Mouse (Mus musculus): ENCODE measurements at regions not wholly inside any gene's neighbourhood (a gene's known extent, or its start where the extent isn't known, plus 50 kb on each side); places are given as distances from the start of the nearest gene placed in this dataset.
A peak's percentile ranks its signal among the peaks of the same experiment; 100 is the strongest.
"Not testable (repeated sequence)": the region's sequence is repeated elsewhere in the genome, so short reads cannot be mapped to it uniquely, and the experiment has no call there.

- intact Hi-C loops (cut with DNase I), result no loop called here
Measured at GRCm38 (mm10) chr13:5920422-5920821, 59.1 kb downstream of the Klf6 start.

GRCm38 (mm10) chr13:5931433-5931832 lies 70.2 kb downstream of the Klf6 start:
- no peak for DNase-seq (ENCODE audit: extremely low spot score in 1 of 2, low spot score in 2 of 2)
- intact Hi-C loops (cut with DNase I), result no loop called here

More at GRCm38 (mm10) chr13:5920422-5920821, 59.1 kb downstream of the Klf6 start:
- no peak for DNase-seq (ENCODE audit: extremely low spot score in 1 of 2, low spot score in 2 of 2)

- intact Hi-C loops (cut with DNase I), result no loop called here
- DNase-seq (ENCODE audit: extremely low spot score in 1 of 2, low spot score in 2 of 2), result no peak
Measured at GRCm38 (mm10) chr13:5937436-5937835, 76.2 kb downstream of the Klf6 start.

GRCm38 (mm10) chr13:5937970-5938369 lies 76.7 kb downstream of the Klf6 start:
- intact Hi-C loops (cut with DNase I), result no loop called here
- no peak for DNase-seq (ENCODE audit: extremely low spot score in 1 of 2, low spot score in 2 of 2)

- no peak for DNase-seq (ENCODE audit: extremely low spot score in 1 of 2, low spot score in 2 of 2)
- intact Hi-C loops (cut with DNase I), result no loop called here
Measured at GRCm38 (mm10) chr13:5939368-5939767, 78.1 kb downstream of the Klf6 start.

- DNase-seq (ENCODE audit: extremely low spot score in 1 of 2, low spot score in 2 of 2), result no peak
- intact Hi-C loops (cut with DNase I), result loop anchor here (5.0 kb wide), 1 partner anchor 259 kb away; no protein-coding TSS in a partner anchor
Measured at GRCm38 (mm10) chr13:5952863-5953262, 91.6 kb downstream of the Klf6 start.

GRCm38 (mm10) chr13:5955121-5955520 lies 93.8 kb downstream of the Klf6 start:
- DNase-seq (ENCODE audit: extremely low spot score in 1 of 2, low spot score in 2 of 2); intact Hi-C loops (cut with DNase I): not testable (repeated sequence)

- no peak for DNase-seq (ENCODE audit: extremely low spot score in 1 of 2, low spot score in 2 of 2)
Measured at GRCm38 (mm10) chr13:5956145-5956544, 94.9 kb downstream of the Klf6 start.

GRCm38 (mm10) chr13:5962947-5963346 lies 101.7 kb downstream of the Klf6 start:
- DNase-seq (ENCODE audit: extremely low spot score in 1 of 2, low spot score in 2 of 2), result no peak
- intact Hi-C loops (cut with DNase I), result no loop called here

More at GRCm38 (mm10) chr13:5956145-5956544, 94.9 kb downstream of the Klf6 start:
- intact Hi-C loops (cut with DNase I), result no loop called here

GRCm38 (mm10) chr13:5964626-5965025 lies 103.3 kb downstream of the Klf6 start:
- DNase-seq (ENCODE audit: extremely low spot score in 1 of 2, low spot score in 2 of 2), result no peak
- intact Hi-C loops (cut with DNase I), result no loop called here

- intact Hi-C loops (cut with DNase I), result no loop called here
- DNase-seq (ENCODE audit: extremely low spot score in 1 of 2, low spot score in 2 of 2), result no peak
Measured at GRCm38 (mm10) chr13:5978615-5979014, 117.3 kb downstream of the Klf6 start.

GRCm38 (mm10) chr13:5987491-5987890 lies 126.2 kb downstream of the Klf6 start:
- DNase-seq (ENCODE audit: extremely low spot score in 1 of 2, low spot score in 2 of 2), result no peak
- intact Hi-C loops (cut with DNase I), result no loop called here

GRCm38 (mm10) chr13:5988407-5988806 lies 127.1 kb downstream of the Klf6 start:
- no peak for DNase-seq (ENCODE audit: extremely low spot score in 1 of 2, low spot score in 2 of 2)
- intact Hi-C loops (cut with DNase I), result no loop called here

GRCm38 (mm10) chr13:6000559-6001217 lies 139.4 kb downstream of the Klf6 start:
- intact Hi-C loops (cut with DNase I), result no loop called here
- DNase-seq (ENCODE audit: extremely low spot score in 1 of 2, low spot score in 2 of 2), result no peak

GRCm38 (mm10) chr13:6001218-6001564 lies 139.9 kb downstream of the Klf6 start:
- intact Hi-C loops (cut with DNase I), result no loop called here
- DNase-seq (ENCODE audit: extremely low spot score in 1 of 2, low spot score in 2 of 2), result no peak

GRCm38 (mm10) chr13:6005901-6006300 lies 144.6 kb downstream of the Klf6 start:
- peak in 1 of 2 experiments; percentile 5 for DNase-seq (ENCODE audit: extremely low spot score in 1 of 2, low spot score in 2 of 2)

GRCm38 (mm10) chr13:6009671-6010070 lies 148.4 kb downstream of the Klf6 start:
- intact Hi-C loops (cut with DNase I), result no loop called here

More at GRCm38 (mm10) chr13:6005901-6006300, 144.6 kb downstream of the Klf6 start:
- intact Hi-C loops (cut with DNase I), result no loop called here

GRCm38 (mm10) chr13:6027207-6027606 lies 165.9 kb downstream of the Klf6 start:
- DNase-seq (ENCODE audit: extremely low spot score in 1 of 2, low spot score in 2 of 2), result no peak
- intact Hi-C loops (cut with DNase I), result no loop called here

More at GRCm38 (mm10) chr13:6009671-6010070, 148.4 kb downstream of the Klf6 start:
- no peak for DNase-seq (ENCODE audit: extremely low spot score in 1 of 2, low spot score in 2 of 2)

- DNase-seq (ENCODE audit: extremely low spot score in 1 of 2, low spot score in 2 of 2), result no peak
- intact Hi-C loops (cut with DNase I), result no loop called here
Measured at GRCm38 (mm10) chr13:6028878-6029277, 167.6 kb downstream of the Klf6 start.

- intact Hi-C loops (cut with DNase I), result no loop called here
Measured at GRCm38 (mm10) chr13:6029461-6029860, 168.2 kb downstream of the Klf6 start.

GRCm38 (mm10) chr13:6030128-6030527 lies 168.8 kb downstream of the Klf6 start:
- no peak for DNase-seq (ENCODE audit: extremely low spot score in 1 of 2, low spot score in 2 of 2)
- intact Hi-C loops (cut with DNase I), result no loop called here

More at GRCm38 (mm10) chr13:6029461-6029860, 168.2 kb downstream of the Klf6 start:
- DNase-seq (ENCODE audit: extremely low spot score in 1 of 2, low spot score in 2 of 2), result no peak
